Mouse (Mus musculus) right cerebral cortex, postnatal 14 days (tissue): Measurements from ENCODE around the gene Atp2b4.
"Not testable (repeated sequence)": the region's sequence is repeated elsewhere in the genome, so short reads cannot be mapped to it uniquely, and the experiment has no call there.

Experiments used
- DNase-seq: peaks from one replicate; pipeline ENCODE4 v3.0.0; 2022

Atp2b4 gene

GRCm38 (mm10) chr1:133692195-133692594 lies 108.6 kb downstream of the Atp2b4 start:
- no peak for DNase-seq

- DNase-seq = no peak
Measured at GRCm38 (mm10) chr1:133691046-133691445, 109.8 kb downstream of the Atp2b4 start.

GRCm38 (mm10) chr1:133689897-133690296 lies 110.9 kb downstream of the Atp2b4 start, which contains the start of gene Lax1:
Gene Lax1 (minus strand): TSS chr1:133690108.
- no peak for DNase-seq

DNA sequence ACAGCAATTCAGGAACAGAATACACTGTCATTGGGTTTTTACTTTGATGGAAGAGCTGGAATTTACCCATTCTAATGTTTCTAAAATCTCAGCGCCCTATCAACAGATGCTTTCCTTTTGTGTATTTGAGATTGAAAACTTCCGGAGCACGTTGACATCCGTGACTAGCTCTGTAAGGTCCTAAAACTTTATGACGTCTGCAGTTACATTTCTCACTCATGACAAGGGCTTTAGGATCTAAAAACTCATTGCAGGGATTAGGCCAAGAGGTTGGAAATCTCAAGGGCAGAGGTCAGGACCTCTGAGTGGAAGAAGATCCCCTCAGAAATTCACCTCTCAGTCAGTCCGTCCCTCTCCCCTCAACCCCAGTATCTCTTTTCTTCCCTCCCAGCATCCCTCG lies 112.5 kb downstream of the Atp2b4 start:
- no peak for DNase-seq

GRCm38 (mm10) chr1:133685749-133686519 lies 114.9 kb downstream of the Atp2b4 start:
- DNase-seq = no peak

DNA sequence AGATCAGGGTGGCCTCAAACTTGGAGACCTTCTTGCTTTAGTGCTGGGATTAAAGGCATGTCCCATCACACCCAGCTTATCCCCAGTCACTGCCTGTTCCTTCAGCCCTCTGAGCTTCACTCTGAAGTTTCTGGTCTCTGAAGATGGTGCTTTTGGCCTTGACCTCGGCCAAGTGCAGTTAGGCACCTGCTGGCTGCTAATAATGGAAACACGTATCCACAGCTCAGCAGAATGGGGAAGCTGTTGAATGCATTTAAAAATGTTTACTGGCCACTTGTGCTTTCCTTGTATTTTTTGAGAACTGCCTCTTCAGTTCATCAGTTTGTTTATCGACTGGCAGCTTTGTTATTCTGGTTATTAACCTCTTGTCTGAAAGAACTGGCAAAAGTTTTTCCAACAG lies 129.0 kb downstream of the Atp2b4 start:
- no peak for DNase-seq

DNA sequence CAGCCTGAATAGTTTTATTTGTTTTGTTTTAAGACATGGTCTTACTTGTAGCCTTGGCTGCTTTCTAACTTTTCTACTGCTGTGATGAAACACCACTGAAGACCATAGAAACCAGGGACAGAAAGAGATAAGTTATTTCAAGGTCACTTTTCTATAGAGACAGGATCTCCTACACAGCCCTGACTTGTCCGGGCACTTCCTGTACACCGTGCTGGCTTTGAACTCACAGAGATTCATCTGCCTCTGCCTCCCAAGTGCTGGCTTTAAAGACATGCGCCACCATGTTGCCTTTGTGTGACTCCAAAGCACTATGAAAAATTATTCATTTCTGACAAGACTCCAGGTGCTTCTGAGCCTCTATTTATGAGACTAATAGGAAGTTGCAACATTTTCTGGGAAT lies 129.6 kb downstream of the Atp2b4 start:
- no peak for DNase-seq

- DNase-seq = no peak
Measured at GRCm38 (mm10) chr1:133670776-133671175, 130.1 kb downstream of the Atp2b4 start.

DNA sequence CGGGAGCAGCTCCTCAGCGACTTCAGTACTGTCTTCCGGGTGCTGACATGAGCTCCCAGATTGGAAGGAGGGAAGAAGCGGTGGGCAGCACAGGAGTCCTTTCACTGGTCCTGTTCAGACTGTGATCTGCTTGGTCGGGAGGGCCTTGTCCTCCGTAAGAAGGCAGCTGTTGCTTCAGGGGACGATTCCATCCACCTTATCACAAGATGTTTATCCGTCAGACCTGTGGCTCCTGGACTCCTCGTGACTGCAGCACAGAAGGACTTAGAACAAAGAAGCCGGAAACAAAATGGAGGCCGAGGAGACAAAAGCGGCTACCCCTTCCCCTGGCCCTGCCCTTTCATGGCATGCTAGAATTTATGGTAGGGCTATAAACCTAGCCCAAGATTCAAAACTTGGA lies 130.7 kb downstream of the Atp2b4 start:
- DNase-seq = no peak

DNA sequence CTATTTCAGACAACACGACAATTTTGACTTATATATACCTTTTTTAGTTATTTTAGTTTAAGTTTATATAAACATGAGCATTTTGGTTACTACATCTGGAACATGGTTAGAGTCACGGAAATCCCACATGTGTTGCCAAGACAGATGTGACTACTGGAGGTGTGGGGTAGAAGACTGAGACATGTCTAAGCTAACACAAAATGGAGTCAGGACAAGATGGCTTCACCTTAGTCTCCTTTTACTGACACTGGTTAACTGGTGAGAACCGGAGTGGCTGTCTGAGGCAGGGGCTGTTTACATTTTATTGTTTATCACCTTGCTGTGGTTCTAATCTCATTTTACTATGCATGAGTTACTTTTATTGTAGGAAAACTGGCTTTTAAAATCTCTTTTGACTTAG lies 132.2 kb downstream of the Atp2b4 start:
- no peak for DNase-seq

DNA sequence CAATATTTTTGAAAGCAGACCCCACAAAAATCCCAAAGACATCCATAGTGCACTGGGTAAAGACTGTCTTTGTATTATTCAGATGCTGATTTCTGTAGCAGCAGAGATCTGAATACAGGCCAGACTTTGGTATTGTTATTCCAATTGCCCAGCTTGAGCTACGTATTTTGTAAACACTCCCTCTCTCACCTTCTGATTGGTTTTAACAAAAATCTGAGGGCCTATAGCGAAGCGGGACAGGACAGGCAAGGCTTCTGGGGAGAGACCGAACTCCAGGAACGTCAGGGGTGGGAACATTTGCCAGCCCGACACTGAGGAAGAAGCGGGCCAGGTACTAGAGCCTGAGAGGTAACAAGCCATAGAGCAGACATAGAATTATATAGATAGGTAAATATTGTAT lies 133.1 kb downstream of the Atp2b4 start:
- DNase-seq = no peak

DNA sequence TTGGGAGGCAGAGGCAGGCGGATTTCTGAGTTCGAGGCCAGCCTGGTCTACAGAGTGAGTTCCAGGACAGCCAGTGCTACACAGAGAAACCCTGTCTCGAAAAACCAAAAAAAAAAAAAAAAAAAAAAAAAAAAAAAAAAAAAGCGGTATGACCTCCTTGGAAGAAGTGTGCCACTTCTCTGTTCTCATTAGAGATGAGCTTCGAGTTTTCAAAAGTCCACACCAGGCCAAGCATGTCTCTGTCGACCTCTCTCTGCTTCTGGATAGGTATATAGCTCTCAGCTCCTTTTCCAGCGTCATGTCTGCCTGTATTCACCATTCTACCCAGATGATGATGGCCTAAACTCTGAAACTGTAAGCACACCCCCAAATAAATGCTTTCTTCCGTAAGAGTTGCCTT lies 135.1 kb downstream of the Atp2b4 start:
- not testable (repeated sequence) for DNase-seq

DNA sequence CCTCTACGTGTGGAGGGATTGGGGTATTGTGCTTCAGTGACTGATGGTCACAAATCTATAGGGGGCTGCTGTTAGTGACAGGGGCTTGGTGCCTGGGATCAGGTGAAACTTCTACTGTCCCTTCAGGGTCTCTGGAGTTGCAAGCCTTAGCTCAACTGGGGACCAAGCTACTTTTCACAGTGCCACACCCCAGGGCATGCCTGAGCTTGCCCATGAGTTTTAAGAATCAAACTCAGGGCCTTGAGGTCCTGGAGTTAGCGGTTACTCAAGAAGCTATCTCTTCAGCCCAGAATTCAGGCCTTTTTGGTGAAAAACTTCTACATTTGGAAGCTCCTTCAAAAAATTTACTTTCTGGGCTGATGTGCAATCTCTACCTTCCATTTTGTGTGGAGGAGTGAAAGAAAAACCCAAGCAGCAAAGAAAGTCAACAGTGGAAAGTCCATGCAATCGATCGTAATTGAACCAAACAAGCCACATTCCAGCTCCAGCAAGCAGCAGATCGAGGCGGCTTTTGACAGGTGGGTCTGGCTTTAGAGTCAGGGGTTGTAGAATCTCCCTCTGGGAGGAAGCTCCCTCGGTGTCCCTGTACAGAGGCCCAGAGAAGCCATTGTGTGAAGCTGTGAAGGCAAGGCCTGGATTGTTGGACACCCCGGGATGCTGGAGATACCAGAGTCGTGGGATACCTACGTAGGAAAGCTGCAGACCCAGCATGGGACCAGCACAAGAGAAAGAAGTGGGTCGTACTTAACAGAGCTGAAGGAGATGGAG lies 136.5 kb downstream of the Atp2b4 start:
- DNase-seq = no peak

GRCm38 (mm10) chr1:133663427-133663826 lies 137.4 kb downstream of the Atp2b4 start:
- no peak for DNase-seq

GRCm38 (mm10) chr1:133662941-133663340 lies 137.9 kb downstream of the Atp2b4 start:
- no peak for DNase-seq

GRCm38 (mm10) chr1:133661203-133661933 lies 139.5 kb downstream of the Atp2b4 start, which contains the start of gene Gm38394:
Gene Gm38394 (minus strand): TSS chr1:133661318.
- peak; percentile 90 for DNase-seq

DNA sequence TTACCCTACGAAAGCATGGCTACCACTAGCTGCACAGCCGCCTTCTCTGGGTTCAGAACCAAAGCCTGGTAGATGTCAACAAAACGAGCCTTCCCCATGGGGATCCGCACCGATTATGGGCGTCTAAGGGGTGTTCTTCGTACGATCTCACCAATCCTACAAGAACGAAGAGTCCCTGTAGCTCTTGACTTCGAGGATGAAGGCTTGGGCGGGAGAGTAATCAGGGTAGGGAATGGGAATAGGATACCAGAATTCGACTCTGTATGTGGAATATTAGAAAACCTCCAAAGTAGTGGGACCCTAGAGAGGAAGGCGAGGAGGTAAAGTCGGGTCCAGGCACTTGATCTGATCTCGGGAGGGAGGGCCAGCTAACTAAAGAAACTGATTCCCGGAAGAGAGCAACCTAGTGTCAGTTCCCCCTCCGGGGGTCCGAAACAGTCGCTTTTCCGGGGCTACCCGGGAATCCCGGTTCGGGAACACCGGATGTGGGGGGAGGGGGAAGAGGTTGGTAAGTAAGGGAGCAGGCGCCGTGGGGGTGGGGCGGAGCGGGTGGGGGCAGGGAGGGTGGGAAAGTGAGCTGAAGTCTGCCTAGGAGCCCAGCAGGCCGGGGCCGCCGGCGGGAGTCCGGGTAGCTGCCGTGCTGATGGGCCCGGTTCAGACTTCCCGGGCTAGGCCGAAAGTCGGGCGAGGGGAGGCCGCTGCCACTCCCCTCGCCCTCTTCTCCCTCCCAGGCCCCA lies 140.2 kb downstream of the Atp2b4 start, which contains the start of gene Zbed6:
Gene Zbed6 (minus strand): TSS at position 420 of the 737 bp plus-strand sequence.
- peak; percentile 86 for DNase-seq

DNA sequence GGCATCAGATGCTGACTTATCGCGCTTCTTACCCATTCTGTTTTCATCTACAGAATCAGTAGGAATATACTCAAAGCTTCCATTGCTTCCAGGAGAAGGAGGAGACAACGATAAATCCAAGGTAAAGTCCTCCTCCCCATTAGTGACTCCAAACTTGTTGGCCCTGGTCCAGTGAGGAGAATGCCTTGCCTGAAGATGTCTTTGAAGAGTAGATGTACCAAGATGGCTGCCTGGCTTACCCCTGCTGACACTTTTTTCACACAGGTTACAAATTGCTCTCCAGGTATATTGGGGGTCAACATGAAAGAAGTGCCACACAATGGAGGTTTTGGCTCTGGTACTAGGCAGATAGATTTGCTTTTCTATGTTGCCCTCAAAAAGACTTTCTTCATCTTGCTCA lies 142.0 kb downstream of the Atp2b4 start:
- no peak for DNase-seq

- DNase-seq = no peak
Measured at GRCm38 (mm10) chr1:133656811-133657210, 144.0 kb downstream of the Atp2b4 start.

GRCm38 (mm10) chr1:133653033-133653432 lies 147.8 kb downstream of the Atp2b4 start:
- no peak for DNase-seq

- DNase-seq = no peak
Measured at GRCm38 (mm10) chr1:133650288-133651055, 150.4 kb downstream of the Atp2b4 start.
